Mouse (Mus musculus) left cerebral cortex, adult 11 months (tissue): Measurements from ENCODE around the gene Cd6.

Experiments
- DNase-seq: peaks from one replicate; pipeline ENCODE4 v3.0.0; 2022; ENCODE audit warnings: low spot score

Cd6 gene

DNA sequence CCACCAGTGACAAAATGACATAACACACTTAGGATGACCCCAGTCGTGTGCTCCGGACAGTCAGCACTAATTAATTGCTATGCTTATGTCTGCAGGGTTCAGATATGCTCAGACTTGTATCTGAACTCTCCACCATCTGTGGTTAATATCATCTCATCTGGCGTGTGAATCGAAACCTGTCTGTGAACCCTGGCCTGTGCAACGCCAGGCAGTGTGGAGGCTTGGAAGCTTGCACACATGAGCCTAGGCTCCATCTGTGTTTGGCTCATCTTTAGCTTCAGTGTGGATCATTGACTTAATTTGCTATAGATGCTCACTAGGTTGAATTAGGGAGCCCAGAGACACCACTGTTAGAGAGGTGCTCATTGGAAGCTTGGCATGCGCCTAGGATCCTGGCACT lies 67.4 kb downstream of the Cd6 start:
- no peak for DNase-seq

DNA sequence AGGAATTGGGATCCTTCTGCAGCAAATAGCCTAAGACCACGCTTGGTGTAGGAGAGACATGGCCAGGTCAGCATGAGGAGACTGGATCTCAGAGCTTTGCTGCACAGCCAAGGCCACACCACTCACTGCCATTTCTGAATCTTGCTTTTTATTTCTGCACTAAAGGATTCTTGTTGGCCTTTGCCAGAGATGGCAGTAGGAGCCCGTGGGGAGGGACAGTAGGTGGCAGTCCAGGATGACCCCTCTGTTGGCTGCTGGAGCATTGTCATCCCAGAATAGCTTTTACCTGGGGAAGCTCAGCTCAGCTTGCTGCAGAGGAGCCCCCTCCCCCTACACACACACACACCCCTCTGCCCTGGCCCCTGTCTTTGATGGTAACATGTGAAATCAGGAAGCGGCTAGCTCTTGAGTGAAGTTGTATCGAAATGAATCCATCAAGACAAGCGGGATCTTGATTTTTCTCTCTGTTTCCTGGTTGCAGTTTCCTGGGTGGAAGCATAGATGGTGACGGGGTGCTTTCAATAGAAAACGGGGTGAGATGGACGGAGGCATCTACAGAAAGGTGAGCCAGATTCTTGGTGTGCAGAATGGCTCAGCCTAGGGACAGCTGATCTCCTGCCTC lies 68.0 kb downstream of the Cd6 start:
- DNase-seq = no peak

DNA sequence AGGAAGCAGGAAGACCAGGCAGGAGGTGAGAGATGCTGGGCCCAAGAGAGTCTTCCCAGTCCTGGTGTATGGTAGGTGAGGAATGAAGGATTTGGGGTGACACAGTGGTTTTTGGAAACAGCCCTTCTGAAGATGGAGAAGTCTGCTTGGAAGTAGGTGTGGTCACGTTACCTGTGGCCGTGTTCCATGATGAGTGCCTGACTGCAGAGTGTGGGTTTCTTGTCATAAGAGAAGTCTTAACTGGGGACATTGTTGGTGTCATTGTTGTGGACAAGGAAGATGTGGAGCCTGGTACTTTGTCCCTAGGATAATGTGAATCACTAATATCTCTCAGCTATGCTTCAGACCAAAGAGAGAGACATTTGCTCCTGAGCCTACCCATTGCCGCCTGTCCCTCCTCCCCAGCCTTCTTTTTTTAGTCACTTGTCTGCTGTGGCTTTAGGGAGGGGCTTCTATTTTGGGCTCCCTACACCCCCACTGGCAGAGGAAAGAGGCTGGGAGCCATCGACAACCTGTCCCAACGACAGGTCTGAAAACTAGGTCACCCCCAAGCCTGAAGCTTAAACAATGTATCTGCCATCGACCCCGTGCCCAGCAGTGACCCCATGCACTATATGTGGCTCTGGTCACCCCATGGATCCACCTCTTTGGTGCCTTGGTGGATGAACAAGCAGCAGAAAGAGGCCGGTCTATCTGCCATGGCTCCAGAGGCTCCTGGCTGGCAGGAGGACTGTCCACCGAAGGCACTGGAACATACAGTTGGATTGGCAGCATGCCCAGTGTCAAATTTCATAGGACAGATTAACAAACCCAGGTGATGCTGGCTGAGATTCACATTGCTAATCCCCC lies 69.7 kb downstream of the Cd6 start:
- no peak for DNase-seq

DNA sequence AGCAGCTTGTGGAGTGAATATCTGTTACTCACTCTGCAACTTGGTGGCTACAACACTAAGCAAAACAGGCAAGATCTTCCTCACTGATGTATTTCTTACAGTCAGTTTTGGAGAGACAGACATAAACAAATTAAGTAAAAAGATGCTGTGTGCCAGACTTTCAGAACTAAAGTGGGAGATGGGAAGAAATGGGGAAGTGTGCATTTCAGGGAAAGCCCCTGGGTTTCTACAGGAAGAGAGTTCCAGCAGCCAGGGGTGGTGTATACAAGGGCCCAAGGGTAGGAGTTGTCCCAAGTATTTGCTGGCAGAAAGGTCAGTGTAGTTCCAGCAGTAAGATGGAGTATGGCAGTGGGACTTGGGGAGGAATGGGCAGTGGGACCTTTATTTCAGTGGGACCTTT lies 70.3 kb downstream of the Cd6 start:
- DNase-seq = no peak

- DNase-seq = no peak
Observed at GRCm38 (mm10) chr19:10758708-10759107, 71.2 kb downstream of the Cd6 start.

- DNase-seq = no peak
Observed at GRCm38 (mm10) chr19:10757526-10757925, 72.3 kb downstream of the Cd6 start.

GRCm38 (mm10) chr19:10757125-10757524 lies 72.7 kb downstream of the Cd6 start:
- DNase-seq = no peak

- no peak for DNase-seq
Observed at GRCm38 (mm10) chr19:10752646-10753045, 77.2 kb downstream of the Cd6 start.

GRCm38 (mm10) chr19:10752106-10752505 lies 77.8 kb downstream of the Cd6 start:
- no peak for DNase-seq

- no peak for DNase-seq
Observed at GRCm38 (mm10) chr19:10751607-10752006, 78.3 kb downstream of the Cd6 start.

GRCm38 (mm10) chr19:10750161-10750560 lies 79.7 kb downstream of the Cd6 start:
- no peak for DNase-seq

- no peak for DNase-seq
Observed at GRCm38 (mm10) chr19:10749295-10749694, 80.6 kb downstream of the Cd6 start.

DNA sequence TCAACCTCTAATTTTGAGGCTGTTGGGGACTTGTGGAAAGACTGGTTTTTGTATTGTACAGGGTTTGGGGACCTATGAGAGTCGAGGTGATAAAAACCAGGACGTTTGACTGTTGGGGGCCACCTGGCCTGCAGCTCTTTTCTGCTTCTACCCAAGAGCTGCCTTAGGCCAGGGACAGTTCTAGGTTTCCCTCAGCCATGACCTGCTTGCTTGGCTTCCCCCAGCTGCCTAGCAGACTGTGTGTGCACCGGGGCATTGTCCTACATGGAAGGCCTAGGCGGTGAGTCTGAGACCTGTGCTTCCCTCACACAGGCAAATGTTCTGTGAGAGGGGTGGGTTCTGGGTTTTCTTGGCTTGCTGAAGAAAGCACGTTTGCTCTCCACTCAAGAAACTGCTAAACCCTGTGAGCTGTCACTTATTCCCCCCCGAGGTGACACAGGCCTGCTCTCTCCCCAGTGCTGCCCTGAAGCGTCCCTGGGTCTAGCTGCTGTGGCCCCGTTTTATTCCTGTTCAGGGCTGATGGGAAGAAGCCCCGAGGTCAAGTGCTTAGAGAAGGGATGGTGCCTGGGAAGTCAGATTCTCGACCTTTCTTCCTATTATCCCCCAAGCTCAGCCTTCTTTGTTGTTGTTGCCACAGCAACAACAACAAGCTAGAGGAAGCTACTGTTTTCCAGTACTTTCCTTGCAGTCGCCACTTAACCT lies 81.3 kb downstream of the Cd6 start:
- DNase-seq = no peak

GRCm38 (mm10) chr19:10747718-10748117 lies 82.1 kb downstream of the Cd6 start:
- DNase-seq = no peak

DNA sequence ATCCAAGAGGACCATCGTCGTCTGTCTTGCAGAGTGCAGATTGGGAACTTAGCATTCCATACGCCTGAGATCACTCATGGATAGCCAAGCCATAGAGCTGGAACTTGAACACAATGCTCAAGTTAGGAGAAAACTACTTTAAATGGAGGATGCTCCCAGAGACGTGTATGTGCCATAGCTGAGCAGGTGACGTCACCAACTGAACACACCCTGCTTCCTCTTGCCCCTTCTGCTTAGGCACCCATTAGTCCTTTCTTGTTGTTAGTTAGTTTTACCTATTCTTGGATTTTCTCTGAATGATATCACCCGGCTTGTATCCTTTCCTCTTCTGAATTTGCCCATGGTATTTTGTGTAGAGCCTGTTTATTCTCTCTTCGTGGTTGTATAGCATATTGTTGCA lies 82.7 kb downstream of the Cd6 start:
- no peak for DNase-seq

- DNase-seq = no peak
Observed at GRCm38 (mm10) chr19:10742565-10742964, 87.3 kb downstream of the Cd6 start.

- DNase-seq = no peak
Observed at GRCm38 (mm10) chr19:10742145-10742544, 87.7 kb downstream of the Cd6 start.

DNA sequence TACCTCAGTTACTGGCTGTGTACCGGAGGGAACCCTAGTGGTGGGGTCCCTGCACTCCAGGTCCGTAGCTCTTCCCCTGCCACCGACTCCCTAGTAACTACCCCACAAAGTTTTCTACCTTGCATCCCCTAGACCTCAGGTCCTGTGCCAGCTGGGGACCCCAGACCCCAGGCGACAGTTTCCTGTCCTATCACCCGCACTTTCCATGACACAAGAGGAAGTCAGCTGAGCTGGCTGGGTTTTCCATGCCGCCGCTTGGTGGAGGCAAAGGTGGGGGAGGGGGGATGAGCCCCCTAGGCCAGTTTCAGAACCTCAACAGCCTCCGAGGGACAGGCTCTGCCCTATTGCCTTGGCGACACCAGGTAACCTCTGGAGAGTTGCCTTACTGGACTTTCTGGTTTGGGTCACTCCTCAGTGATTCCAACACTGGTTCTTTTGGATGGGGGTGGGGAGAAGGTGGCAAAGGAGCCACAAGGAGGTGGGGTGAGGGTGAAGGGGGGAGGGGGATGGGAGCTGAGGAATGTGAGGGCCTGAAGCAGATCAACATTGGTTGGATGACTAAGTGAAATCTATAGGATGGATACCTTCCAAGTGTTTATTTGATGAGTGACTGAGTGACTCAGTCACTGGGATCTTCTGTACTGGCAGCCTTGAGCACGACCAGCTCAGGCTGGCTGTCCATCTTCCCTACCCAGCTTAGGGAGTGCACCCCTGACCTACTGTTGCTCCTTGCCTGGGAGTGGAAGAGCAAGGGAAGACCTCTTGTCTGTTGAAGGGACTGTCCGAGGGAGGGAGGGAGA lies 89.0 kb downstream of the Cd6 start:
- DNase-seq = no peak

DNA sequence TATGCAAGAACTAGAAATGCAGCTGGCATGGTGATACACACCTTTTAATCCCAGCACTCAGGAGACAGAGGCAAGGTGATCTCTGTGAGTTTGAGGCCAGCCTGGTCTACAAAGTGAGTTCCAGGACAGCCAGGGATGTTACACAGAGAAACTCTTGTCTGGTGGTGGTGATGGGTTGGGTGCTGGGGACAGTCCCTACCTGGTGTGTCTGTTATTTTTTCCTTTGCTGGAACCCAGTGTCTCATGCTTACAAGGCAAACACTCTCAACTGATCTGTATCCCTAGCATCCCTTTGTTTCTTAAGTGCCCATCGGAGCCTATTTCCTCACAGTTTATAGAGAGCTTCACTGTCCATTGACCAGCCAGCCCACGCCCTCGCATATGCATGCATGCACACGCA lies 89.9 kb downstream of the Cd6 start:
- DNase-seq = no peak
